Mouse (Mus musculus): Measurements from ENCODE around the gene Ptpra. TPM values are rescaled to one million over a fixed set of nuclear protein-coding genes. Genes with fewer than 3 reads are reported as not detected.

Gene Ptpra
- polyA plus RNA-seq, 1 experiment from 2014 or later: 60.7 TPM

DNA sequence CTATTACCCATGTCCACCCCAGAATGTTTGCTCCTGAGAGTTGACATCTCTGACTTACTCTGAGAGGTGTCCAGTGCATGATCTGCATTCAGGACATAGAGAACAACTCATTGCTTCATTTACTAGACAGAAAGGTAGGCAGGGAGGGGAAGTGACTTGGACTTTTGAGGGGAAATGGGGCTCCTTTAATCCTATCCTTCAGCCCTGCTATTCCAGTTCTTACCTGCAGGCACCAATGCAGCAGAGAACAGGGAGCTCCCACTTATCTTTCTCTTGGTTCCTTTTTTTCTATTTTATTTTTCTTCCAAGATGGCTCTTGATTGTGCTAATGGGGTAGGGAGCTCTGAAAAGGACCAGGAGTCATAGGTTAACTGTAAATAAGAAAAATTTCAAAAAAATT, 1.6 kb upstream of the Ptpra start:
- no peak for ATAC-seq (replicated peaks; ENCODE audit: insufficient number of reproducible peaks, insufficient read depth, low FRiP score, low read depth)
- Histone ChIP-seq H3K4me3 (no peak overlapping the region), H3K4me1 (replicated peaks) (peaks cover 30% of the 10 kb centered on the region), H3K4me2 (no peak overlapping the region), H3K9me3 (replicated peaks) (no peaks in the 10 kb centered on the region), H3K9ac (no peak overlapping the region), H3K27me3 (no peaks in the 10 kb centered on the region), H3K36me3 (peaks cover 6% of the 10 kb centered on the region), H3K27ac (no peak overlapping the region)

DNA sequence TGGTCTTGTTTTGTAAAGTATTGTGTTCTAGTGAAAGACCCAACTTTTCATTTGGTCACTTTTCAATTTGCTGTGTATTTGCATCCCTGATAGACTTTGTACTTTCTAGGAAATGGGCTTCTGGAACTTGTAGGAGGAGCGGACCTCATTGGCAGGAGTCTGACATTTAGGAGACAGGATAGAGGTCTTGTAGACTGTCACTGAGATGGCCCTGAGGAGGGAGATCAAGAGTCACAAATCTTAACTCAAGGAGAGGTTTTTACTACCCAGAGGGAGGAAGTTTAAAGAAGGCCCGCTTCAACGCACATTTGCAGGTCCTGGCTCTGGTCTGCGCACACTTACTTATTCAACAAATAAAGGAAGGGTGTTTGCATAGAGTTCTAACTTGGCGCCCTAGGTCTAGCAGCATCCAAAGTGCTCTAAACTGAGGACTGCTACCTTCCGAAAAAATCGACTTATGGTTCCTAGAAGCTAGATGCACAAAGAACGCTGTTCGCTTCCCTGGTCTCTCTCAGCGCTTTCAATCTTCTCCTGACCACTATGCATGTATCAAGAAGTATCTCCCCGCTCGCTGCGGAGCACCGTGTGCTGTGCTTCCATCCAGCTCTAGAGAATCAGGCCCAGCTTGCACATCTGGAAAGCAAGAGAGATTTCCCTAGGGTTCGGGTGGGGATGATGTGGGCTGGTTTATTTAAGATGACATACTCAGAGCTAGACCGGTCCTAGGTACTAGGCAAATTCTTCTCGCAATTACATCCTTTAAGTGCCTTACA, 871 bp upstream of the Ptpra start:
- peak overlapping the region; percentile 99 for H3K4me3 ChIP-seq
- no peak for ATAC-seq (replicated peaks; ENCODE audit: insufficient number of reproducible peaks, insufficient read depth, low FRiP score, low read depth)
- no peaks in the 10 kb centered on the region for H3K9me3 ChIP-seq (replicated peaks)
- WGBS: 9% methylated on average over 17 of the region's 17 CpGs
- peak overlapping the region; percentile 94 for H3K4me2 ChIP-seq
- H3K9ac ChIP-seq: peak overlapping the region; percentile 91
- no peaks in the 10 kb centered on the region; the same call in 1 of the 2 replicates for H3K36me3 ChIP-seq
- no peak overlapping the region for H3K27ac ChIP-seq
- H3K27me3 ChIP-seq: no peaks in the 10 kb centered on the region
- peaks cover 32% of the 10 kb centered on the region for H3K4me1 ChIP-seq (replicated peaks)

DNA sequence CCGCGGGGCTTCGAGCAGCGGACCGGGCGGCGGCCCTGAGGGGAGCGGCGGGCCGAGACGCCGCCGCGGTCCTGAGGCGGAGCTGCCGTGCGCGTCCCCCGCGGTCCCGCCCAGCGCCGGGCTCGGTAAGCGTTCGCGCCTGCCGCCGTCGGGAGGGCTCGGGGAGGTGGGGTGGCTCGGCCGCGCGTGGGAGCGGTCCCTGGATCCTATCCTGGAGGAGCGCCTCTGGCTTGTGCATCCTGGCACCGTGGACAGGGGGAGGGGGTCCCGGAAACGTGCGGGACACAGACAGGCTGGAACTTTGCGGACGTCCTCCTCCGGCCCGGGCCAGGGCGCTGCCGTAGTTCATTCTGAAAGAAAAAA, 337 bp downstream of the Ptpra start:
- peak; percentile 83 for ATAC-seq (replicated peaks; ENCODE audit: insufficient number of reproducible peaks, insufficient read depth, low FRiP score, low read depth)
- peak overlapping the region; percentile 86 for H3K27ac ChIP-seq
- 0% methylated on average over 43 of the region's 47 CpGs for WGBS
- peak overlapping the region; percentile 94 for H3K4me2 ChIP-seq
- peak overlapping the region; percentile 99 for H3K4me3 ChIP-seq
- no peaks in the 10 kb centered on the region for H3K27me3 ChIP-seq
- peak overlapping the region; percentile 91 for H3K9ac ChIP-seq
- H3K9me3 ChIP-seq (replicated peaks): no peaks in the 10 kb centered on the region
- H3K4me1 ChIP-seq (replicated peaks): peaks cover 34% of the 10 kb centered on the region
- H3K36me3 ChIP-seq: no peaks in the 10 kb centered on the region; the same call in 1 of the 2 replicates

DNA sequence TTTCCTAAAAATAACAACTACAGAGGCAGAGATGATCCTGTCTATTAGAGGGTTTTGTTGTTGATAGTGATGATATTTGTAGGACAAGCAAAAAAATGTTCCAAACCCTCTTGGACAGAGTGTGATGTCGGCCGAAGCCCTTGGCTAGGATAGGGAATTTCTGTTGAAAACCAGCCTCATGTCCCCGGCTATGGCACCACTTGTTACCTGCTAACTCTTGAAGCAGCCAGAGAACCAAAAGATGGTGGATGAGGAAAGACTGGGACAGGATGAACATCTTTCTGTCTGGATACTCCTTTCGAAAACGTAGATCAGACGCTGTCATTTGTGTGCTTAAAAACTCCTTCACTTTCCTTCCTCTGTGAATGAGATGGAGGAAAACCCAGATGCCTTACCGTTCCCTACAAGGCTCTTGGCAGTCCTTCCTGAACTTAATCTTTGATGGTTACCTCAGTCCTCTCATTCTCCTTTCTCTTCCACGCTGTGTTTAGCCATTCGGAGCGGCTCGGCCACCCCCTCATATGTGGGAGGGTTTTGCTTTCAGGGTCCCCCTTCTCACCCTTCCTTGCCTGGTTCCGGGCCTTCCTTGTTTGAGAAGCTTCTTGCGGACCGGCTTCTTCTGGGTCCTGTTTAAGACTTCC, 1.1 kb downstream of the Ptpra start:
- no peaks in the 10 kb centered on the region for H3K27me3 ChIP-seq
- no peaks in the 10 kb centered on the region for H3K36me3 ChIP-seq
- H3K9me3 ChIP-seq (replicated peaks): no peaks in the 10 kb centered on the region
- 50% methylated on average over 14 of the region's 14 CpGs for WGBS
- H3K4me2 ChIP-seq: peak overlapping the region; percentile 94
- no peak overlapping the region for H3K27ac ChIP-seq
- H3K9ac ChIP-seq: peak overlapping the region; percentile 91
- peak overlapping the region; percentile 99 for H3K4me3 ChIP-seq
- no peak for ATAC-seq (replicated peaks; ENCODE audit: insufficient number of reproducible peaks, insufficient read depth, low FRiP score, low read depth)
- peaks cover 38% of the 10 kb centered on the region for H3K4me1 ChIP-seq (replicated peaks)

DNA sequence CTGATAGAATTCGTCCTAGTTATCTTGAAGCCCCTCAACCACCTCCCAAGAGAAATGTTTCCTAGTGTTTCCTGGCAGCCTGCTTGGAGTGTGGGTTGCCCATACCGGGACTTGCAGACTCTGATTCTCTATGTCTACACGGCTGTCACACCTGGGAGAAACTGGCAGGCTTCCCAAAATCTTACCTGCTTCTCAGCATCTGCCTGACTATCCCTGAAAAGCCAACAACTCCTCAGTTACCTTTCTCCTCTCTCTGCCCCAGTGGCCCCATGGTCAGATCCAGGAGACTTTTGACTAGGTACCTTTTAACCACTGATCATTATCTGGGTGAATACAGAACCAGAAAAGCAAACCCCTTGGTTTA, 1.6 kb downstream of the Ptpra start:
- Histone ChIP-seq H3K4me3 (peak overlapping the region; percentile 99), H3K9ac (peak overlapping the region; percentile 91; the same call in 1 of the 2 replicates), H3K27ac (no peak overlapping the region), H3K36me3 (no peaks in the 10 kb centered on the region), H3K4me1 (replicated peaks) (peaks cover 38% of the 10 kb centered on the region), H3K4me2 (peak overlapping the region; percentile 94), H3K27me3 (no peaks in the 10 kb centered on the region), H3K9me3 (replicated peaks) (no peaks in the 10 kb centered on the region)
- WGBS: 59% methylated on average over 3 of the region's 3 CpGs
- ATAC-seq (replicated peaks; ENCODE audit: insufficient number of reproducible peaks, insufficient read depth, low FRiP score, low read depth): no peak

DNA sequence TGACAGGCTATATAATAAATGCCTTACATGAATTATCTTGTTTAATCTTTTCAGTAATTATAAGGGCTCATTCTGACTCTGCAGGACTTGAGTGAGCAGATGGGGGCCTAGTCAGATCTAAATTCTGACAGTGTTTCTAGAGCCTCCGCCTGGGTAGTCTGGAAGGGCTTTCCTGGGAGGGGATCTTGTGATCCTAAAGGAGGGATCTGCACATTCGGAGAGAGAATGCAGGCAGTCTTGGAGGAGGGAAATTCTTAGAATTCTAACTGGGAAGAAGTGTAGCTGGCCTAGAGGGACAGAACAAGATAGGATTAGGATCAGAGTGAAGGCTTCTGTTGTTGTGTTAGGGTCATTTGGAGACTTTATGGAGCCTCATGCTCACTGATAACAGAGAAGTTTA, 2.2 kb downstream of the Ptpra start:
- Histone ChIP-seq H3K9me3 (replicated peaks) (no peaks in the 10 kb centered on the region), H3K27ac (no peak overlapping the region), H3K4me1 (replicated peaks) (peaks cover 41% of the 10 kb centered on the region), H3K36me3 (no peaks in the 10 kb centered on the region), H3K27me3 (no peaks in the 10 kb centered on the region), H3K4me3 (no peak overlapping the region), H3K9ac (no peak overlapping the region), H3K4me2 (no peak overlapping the region)
- no peak for ATAC-seq (replicated peaks; ENCODE audit: insufficient number of reproducible peaks, insufficient read depth, low FRiP score, low read depth)
- 54% methylated on average over 2 of the region's 2 CpGs for WGBS

DNA sequence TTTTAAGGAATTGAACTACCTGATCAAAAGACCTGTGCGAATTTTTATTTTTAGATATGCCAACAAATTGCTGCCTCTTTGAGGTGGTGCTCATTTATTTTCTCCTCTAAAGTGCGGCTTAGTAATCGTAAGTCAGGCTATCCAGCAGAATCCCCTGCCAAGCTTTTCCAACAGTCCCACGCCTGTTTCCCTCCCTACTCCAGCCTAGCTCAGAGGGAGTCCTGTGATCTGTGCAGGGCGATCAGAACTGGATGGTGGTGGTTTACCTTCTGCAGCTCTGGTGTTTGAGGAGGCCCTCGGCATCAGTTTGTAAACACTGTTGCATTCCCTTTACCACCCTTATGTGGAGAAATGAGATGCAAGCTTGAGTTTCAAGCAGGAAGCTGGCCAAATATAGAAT, 3.3 kb downstream of the Ptpra start:
- Histone ChIP-seq H3K36me3 (no peaks in the 10 kb centered on the region), H3K9ac (no peak overlapping the region), H3K4me2 (no peak overlapping the region), H3K27ac (no peak overlapping the region), H3K9me3 (replicated peaks) (no peaks in the 10 kb centered on the region), H3K27me3 (no peaks in the 10 kb centered on the region), H3K4me3 (no peak overlapping the region), H3K4me1 (replicated peaks) (peaks cover 41% of the 10 kb centered on the region)
- no peak for ATAC-seq (replicated peaks; ENCODE audit: insufficient number of reproducible peaks, insufficient read depth, low FRiP score, low read depth)
- WGBS: 56% methylated on average over 6 of the region's 6 CpGs

DNA sequence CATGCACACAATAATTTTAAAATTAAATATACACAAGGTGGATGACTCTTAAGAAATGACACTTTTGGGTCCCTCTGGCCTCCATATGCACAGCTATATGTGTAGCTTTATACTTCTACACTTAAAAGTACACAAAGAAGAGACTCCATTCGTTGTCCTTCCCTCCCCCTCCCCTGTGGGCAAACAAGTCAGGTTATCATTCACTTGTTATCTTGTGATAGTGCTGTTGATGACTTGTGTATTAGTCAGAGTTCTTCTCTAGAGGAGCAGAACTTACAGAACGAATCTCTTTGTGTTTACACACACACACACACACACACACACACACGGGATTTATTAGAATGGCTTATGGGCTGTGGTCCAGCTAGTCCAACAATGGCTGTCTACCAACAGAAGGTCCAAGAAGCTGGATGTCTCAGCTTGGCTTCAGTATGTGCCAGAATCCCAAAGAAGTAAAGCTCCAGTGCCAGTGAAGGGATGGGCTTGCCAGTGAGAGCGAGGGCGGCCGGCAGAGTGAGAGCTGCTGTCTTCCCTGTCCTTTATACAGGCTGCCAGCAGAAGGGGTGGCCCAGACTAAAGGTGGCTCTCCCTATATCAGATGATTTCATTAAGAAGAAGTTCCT, 4.8 kb downstream of the Ptpra start:
- Histone ChIP-seq H3K27ac (no peak overlapping the region), H3K36me3 (no peaks in the 10 kb centered on the region), H3K9me3 (replicated peaks) (no peaks in the 10 kb centered on the region), H3K4me2 (no peak overlapping the region), H3K27me3 (no peaks in the 10 kb centered on the region), H3K4me3 (no peak overlapping the region), H3K4me1 (replicated peaks) (peaks cover 32% of the 10 kb centered on the region), H3K9ac (no peak overlapping the region)
- no peak for ATAC-seq (replicated peaks; ENCODE audit: insufficient number of reproducible peaks, insufficient read depth, low FRiP score, low read depth)
- 63% methylated on average over 6 of the region's 6 CpGs for WGBS

DNA sequence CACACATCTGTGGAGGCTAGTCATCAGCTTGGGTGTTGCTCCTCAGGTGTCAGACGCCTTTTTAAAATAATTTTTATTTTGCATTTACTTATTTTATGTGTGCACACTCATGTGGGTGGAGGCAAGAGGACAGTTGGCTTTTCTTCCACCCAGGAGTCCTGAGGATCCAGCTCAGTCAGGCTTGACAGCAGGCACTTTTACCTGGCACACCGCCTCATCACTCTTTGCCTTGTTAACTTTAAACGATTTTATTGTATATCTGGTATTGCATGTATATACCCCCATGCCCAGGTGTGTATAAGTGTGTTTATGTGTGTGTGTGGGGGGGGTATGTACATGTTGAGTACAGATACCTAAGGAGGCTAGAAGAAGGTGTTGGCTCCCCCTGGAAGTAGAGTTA, 7.8 kb downstream of the Ptpra start:
- ATAC-seq (replicated peaks; ENCODE audit: insufficient number of reproducible peaks, insufficient read depth, low FRiP score, low read depth): no peak
- Histone ChIP-seq H3K27me3 (no peaks in the 10 kb centered on the region), H3K27ac (no peak overlapping the region), H3K9ac (no peak overlapping the region), H3K36me3 (no peaks in the 10 kb centered on the region), H3K9me3 (replicated peaks) (no peaks in the 10 kb centered on the region), H3K4me3 (no peak overlapping the region), H3K4me2 (no peak overlapping the region), H3K4me1 (replicated peaks) (peaks cover 17% of the 10 kb centered on the region; the same call in 1 of the 2 replicates)
- 71% methylated on average over 3 of the region's 3 CpGs for WGBS

DNA sequence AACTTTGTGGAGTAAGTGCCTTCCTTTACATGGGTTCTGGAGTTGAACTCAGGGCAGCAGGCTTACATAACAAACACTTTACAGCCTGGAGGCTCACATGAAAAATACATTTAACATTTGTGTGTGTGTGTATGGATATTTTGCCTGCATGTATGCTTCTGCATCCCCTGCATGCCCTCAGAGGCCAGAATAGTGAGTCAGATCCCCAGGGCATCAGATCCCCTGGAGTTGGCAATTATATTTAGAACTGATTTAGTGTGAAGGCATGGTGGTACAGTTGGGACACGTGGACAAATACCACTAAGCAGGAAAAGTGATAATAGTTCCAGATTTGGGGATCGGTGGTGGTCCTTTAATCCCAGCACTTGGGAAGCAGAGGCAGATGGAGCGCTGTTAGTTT, 9.5 kb downstream of the Ptpra start:
- Histone ChIP-seq H3K27me3 (no peaks in the 10 kb centered on the region), H3K36me3 (no peaks in the 10 kb centered on the region), H3K4me2 (no peak overlapping the region), H3K27ac (no peak overlapping the region), H3K4me1 (replicated peaks) (peaks cover 11% of the 10 kb centered on the region; the same call in 1 of the 2 replicates), H3K9ac (no peak overlapping the region), H3K4me3 (no peak overlapping the region), H3K9me3 (replicated peaks) (no peaks in the 10 kb centered on the region)
- 60% methylated on average over 3 of the region's 3 CpGs for WGBS
- ATAC-seq (replicated peaks; ENCODE audit: insufficient number of reproducible peaks, insufficient read depth, low FRiP score, low read depth): no peak

DNA sequence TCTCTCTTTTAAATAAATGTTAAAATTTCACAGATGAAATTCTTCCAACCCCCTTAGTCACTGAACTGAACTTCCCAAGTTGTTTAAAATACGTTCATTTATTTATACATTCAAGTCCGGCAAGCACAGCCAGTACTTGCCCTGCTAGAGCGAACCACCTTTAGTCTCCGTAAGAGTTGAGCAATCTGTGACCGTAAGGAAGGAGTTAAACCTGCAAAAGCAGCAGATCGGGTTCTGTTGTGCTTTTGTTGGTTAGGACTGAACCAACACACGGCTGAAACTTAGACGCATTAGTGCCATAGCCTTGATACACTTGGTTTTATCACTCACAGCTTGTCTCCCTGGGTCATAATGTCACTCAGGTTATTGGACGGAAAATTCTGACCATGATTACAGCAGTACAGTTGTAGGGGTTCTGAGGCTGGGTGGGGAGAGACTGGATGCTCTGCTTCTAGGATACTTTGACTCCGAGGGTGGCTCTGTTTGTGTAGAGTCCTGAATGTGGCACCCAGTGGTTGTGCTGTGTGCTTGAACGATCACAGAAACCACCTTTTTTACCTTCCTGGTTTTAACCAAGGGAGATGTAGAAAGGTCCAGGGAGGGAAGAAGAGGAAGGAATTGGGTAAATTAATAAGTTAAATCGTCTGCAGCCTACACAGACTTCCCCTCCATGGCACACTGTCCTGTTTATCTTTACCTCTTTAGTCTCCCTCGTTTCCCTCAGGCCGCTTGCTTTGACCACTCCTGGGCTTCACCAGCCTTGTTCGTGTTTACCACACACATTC, 11.4 kb downstream of the Ptpra start:
- H3K36me3 ChIP-seq: no peaks in the 10 kb centered on the region
- no peak overlapping the region for H3K27ac ChIP-seq
- no peaks in the 10 kb centered on the region for H3K27me3 ChIP-seq
- no peak overlapping the region for H3K4me3 ChIP-seq
- no peak for ATAC-seq (replicated peaks; ENCODE audit: insufficient number of reproducible peaks, insufficient read depth, low FRiP score, low read depth)
- no peaks in the 10 kb centered on the region for H3K9me3 ChIP-seq (replicated peaks)
- no peak overlapping the region for H3K4me2 ChIP-seq
- no peak overlapping the region for H3K9ac ChIP-seq
- peaks cover 10% of the 10 kb centered on the region; the same call in 1 of the 2 replicates for H3K4me1 ChIP-seq (replicated peaks)
- WGBS: 67% methylated on average over 15 of the region's 15 CpGs
